20 mouse cellular contexts compared by ENCODE assay signal in the genomic region with DNA sequence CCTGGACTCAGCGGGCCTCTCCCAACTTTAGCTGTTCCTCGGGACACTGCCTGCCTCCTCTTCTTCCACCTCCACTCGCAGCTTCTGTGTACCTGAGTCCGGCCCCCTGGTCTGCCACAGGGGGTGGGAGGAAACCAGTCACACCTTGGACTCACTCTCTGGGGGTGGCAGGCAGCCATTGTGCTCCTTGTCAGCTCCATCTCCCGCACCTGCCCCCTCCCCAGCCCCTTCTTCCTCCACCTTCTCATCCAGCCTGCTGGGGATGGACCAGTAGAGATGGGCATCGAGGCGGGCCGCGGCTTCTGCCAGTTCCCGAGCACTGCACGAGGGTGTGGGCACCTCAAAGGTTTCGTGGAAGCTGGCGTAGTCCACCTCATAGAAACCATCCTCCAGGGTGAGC. TPM values are rescaled to one million over a fixed set of nuclear protein-coding genes. Genes with fewer than 3 reads are reported as not detected.
DNase-seq lines count a peak whose midpoint lies in the region; ATAC-seq and TF ChIP-seq lines count a peak whose summit lies in the region.
"Had no signal": no experiment of that assay in that cellular context is flagged by ENCODE, and none has a peak within 500 bp of the region (broad histone marks: within the 10 kb centered on the region; RNA-seq: fewer than 3 reads in every experiment).

No protein-coding gene starts in this region.

- H3K9ac ChIP-seq in hindbrain, embryonic 13.5 days = peak overlapping the region; percentile 39; the same call in 1 of the 2 replicates
- H3K9ac ChIP-seq in hindbrain, postnatal 0 days (replicated peaks; ENCODE audit: low read length) = no peak overlapping the region
- 0 out of 2 replicates have a peak overlapping the region, but pooled peaks have one; percentile 19 for H3K9ac ChIP-seq in neural tube, embryonic 13.5 days
- no peak overlapping the region for H3K9ac ChIP-seq in neural tube, embryonic 15.5 days (replicated peaks)
- H3K9ac ChIP-seq in forebrain, embryonic 13.5 days = peak overlapping the region; percentile 8; the same call in 1 of the 2 replicates
- H3K9ac ChIP-seq: liver, postnatal 0 days had no signal

- peaks cover 21% of the 10 kb centered on the region; the same call in 1 of the 2 replicates for H3K36me3 ChIP-seq in hindbrain, embryonic 13.5 days
- H3K36me3 ChIP-seq in hindbrain, postnatal 0 days (ENCODE audit: insufficient read depth, low read length) = 0 out of 2 replicates have a peak, but pooled peaks cover 16% of the 10 kb centered on the region
- H3K36me3 ChIP-seq in neural tube, embryonic 13.5 days = peaks cover 7% of the 10 kb centered on the region
- H3K36me3 ChIP-seq in neural tube, embryonic 15.5 days = peaks cover 9% of the 10 kb centered on the region; the same call in 1 of the 2 replicates
- peaks cover 47% of the 10 kb centered on the region for H3K36me3 ChIP-seq in forebrain, embryonic 13.5 days (ENCODE audit: poor library complexity, severe bottlenecking)

- H3K4me2 ChIP-seq in hindbrain, embryonic 13.5 days = no peak overlapping the region
- H3K4me2 ChIP-seq in hindbrain, postnatal 0 days (ENCODE audit: low read depth, low read length) = no peak overlapping the region
- H3K4me2 ChIP-seq in neural tube, embryonic 13.5 days = no peak overlapping the region
- no peak overlapping the region for H3K4me2 ChIP-seq in neural tube, embryonic 15.5 days
- H3K4me2 ChIP-seq in forebrain, embryonic 13.5 days = no peak overlapping the region

- peaks cover 25% of the 10 kb centered on the region for H3K27me3 ChIP-seq in hindbrain, embryonic 13.5 days
- H3K27me3 ChIP-seq in hindbrain, postnatal 0 days (ENCODE audit: insufficient read depth, low read length) = no peaks in the 10 kb centered on the region
- peaks cover 22% of the 10 kb centered on the region for H3K27me3 ChIP-seq in neural tube, embryonic 13.5 days
- peaks cover 5% of the 10 kb centered on the region; the same call in 1 of the 2 replicates for H3K27me3 ChIP-seq in neural tube, embryonic 15.5 days (replicated peaks)
- peaks cover 19% of the 10 kb centered on the region for H3K27me3 ChIP-seq in forebrain, embryonic 13.5 days

- peaks cover 58% of the 10 kb centered on the region for H3K4me1 ChIP-seq in hindbrain, embryonic 13.5 days (replicated peaks)
- peaks cover 9% of the 10 kb centered on the region; the same call in 1 of the 2 replicates for H3K4me1 ChIP-seq in hindbrain, postnatal 0 days (ENCODE audit: insufficient read depth, low read length)
- peaks cover 52% of the 10 kb centered on the region for H3K4me1 ChIP-seq in neural tube, embryonic 13.5 days (replicated peaks)
- peaks cover 26% of the 10 kb centered on the region for H3K4me1 ChIP-seq in neural tube, embryonic 15.5 days
- peaks cover 62% of the 10 kb centered on the region for H3K4me1 ChIP-seq in forebrain, embryonic 13.5 days
- peaks cover 6% of the 10 kb centered on the region for H3K4me1 ChIP-seq in lung, adult 2 months (ENCODE audit: control insufficient read depth, insufficient read depth, low read length)

- no peaks in the 10 kb centered on the region for H3K9me3 ChIP-seq in hindbrain, embryonic 13.5 days
- no peaks in the 10 kb centered on the region for H3K9me3 ChIP-seq in hindbrain, postnatal 0 days (ENCODE audit: low read length)
- H3K9me3 ChIP-seq in neural tube, embryonic 13.5 days = no peaks in the 10 kb centered on the region
- H3K9me3 ChIP-seq in neural tube, embryonic 15.5 days (replicated peaks) = no peaks in the 10 kb centered on the region
- H3K9me3 ChIP-seq in forebrain, embryonic 13.5 days (replicated peaks) = no peaks in the 10 kb centered on the region

- no peak for ATAC-seq in hindbrain, embryonic 13.5 days (ENCODE audit: low FRiP score)
- ATAC-seq in hindbrain, postnatal 0 days = no peak
- ATAC-seq in neural tube, embryonic 13.5 days (ENCODE audit: low read depth) = no peak
- ATAC-seq in neural tube, embryonic 15.5 days (ENCODE audit: low FRiP score) = no peak
- no peak for ATAC-seq in forebrain, embryonic 13.5 days
- ATAC-seq: hindbrain, embryonic 16.5 days; liver, postnatal 0 days had no signal

- DNase-seq in cerebellum, adult 9-11 months = peak; percentile 68
- DNase-seq in cerebellum, adult 8-10 months = no peak
- no peak for DNase-seq in hindbrain, postnatal 0 days (ENCODE audit: low spot score)
- DNase-seq in lung, adult 2 months = no peak
- DNase-seq: adrenal gland, postnatal 10 days; kidney, adult 11 months; kidney, postnatal 10 days; layer of hippocampus, adult 9-11 months; liver; liver, postnatal 0 days; retina, postnatal 1 day had no signal

- no peak for TF ChIP-seq CTCF in hindbrain, postnatal 0 days (IDR thresholded peaks at IDR 0.05; ENCODE audit: low read depth)
- no peak for TF ChIP-seq CTCF in lung, adult 2 months (IDR thresholded peaks at IDR 0.05; ENCODE audit: insufficient read depth, low read length)

- no peak for TF ChIP-seq POLR2A in lung, adult 2 months (IDR thresholded peaks at IDR 0.05; ENCODE audit: borderline replicate concordance, extremely low read depth, low read depth, low read length)

- 64% methylated on average over 13 of the region's 13 CpGs for WGBS in hindbrain, embryonic 13.5 days
- WGBS in hindbrain, postnatal 0 days = 58% methylated on average over 13 of the region's 13 CpGs
- WGBS in neural tube, embryonic 13.5 days = 71% methylated on average over 13 of the region's 13 CpGs
- 60% methylated on average over 13 of the region's 13 CpGs for WGBS in neural tube, embryonic 15.5 days
- WGBS in forebrain, embryonic 13.5 days = 50% methylated on average over 13 of the region's 13 CpGs
- 64% methylated on average over 13 of the region's 13 CpGs for whole genome bisulfite sequencing in lung, adult 2 months

- H3K27ac ChIP-seq in hindbrain, embryonic 13.5 days = no peak overlapping the region
- no peak overlapping the region for H3K27ac ChIP-seq in hindbrain, postnatal 0 days
- H3K27ac ChIP-seq in neural tube, embryonic 13.5 days (replicated peaks) = no peak overlapping the region
- H3K27ac ChIP-seq in neural tube, embryonic 15.5 days (replicated peaks) = no peak overlapping the region
- H3K27ac ChIP-seq in forebrain, embryonic 13.5 days = 0 out of 2 replicates have a peak overlapping the region, but pooled peaks have one; percentile 6

- H3K4me3 ChIP-seq in hindbrain, embryonic 13.5 days = no peak overlapping the region
- H3K4me3 ChIP-seq in hindbrain, postnatal 0 days (ENCODE audit: low read length) = no peak overlapping the region
- no peak overlapping the region for H3K4me3 ChIP-seq in neural tube, embryonic 13.5 days
- H3K4me3 ChIP-seq in neural tube, embryonic 15.5 days (replicated peaks) = no peak overlapping the region
- H3K4me3 ChIP-seq in forebrain, embryonic 13.5 days = no peak overlapping the region
- no peak overlapping the region for H3K4me3 ChIP-seq in lung, adult 2 months (replicated peaks; ENCODE audit: extremely low read depth, low read depth, low read length)
- H3K4me3 ChIP-seq: myocyte had no signal

RNA-seq across cellular contexts. Expression of a gene that starts 6.4 kb away (rescaled TPM):
- polyA plus RNA-seq in hindbrain, embryonic 13.5 days (2015; fragmentation: Nextera tagmentation; extraction: Ambion mirVana) = 2.2 and 2.5 TPM in 2 replicates
- total RNA-seq in hindbrain, postnatal 0 days (2014; rRNA removed) = 8.0 and 9.8 TPM in 2 replicates
- 3.6 and 4.2 TPM in 2 replicates for polyA plus RNA-seq in hindbrain, postnatal 0 days (2015; fragmentation: Nextera tagmentation; extraction: Ambion mirVana)
- polyA plus RNA-seq in neural tube, embryonic 13.5 days (2015; fragmentation: Nextera tagmentation; extraction: Ambion mirVana) = 1.5 and 2.1 TPM in 2 replicates
- 2.5 and 3.2 TPM in 2 replicates for polyA plus RNA-seq in neural tube, embryonic 15.5 days (2015; fragmentation: Nextera tagmentation; extraction: Ambion mirVana)
- polyA plus RNA-seq in forebrain, embryonic 13.5 days (2015; fragmentation: Nextera tagmentation; extraction: Ambion mirVana) = 1.8 and 3.0 TPM in 2 replicates
- polyA plus RNA-seq in lung, adult 2 months (2012; rRNA removed) = 0.08 TPM in 1 of 2 replicates, not detected in the other
- total RNA-seq: megakaryocyte-erythroid progenitor cell, adult 5-6 weeks had no signal
- polyA plus RNA-seq: heart, embryonic 16.5 days; stomach, embryonic 16.5 days had no signal

RNA-seq across cellular contexts. Expression of a gene that starts 18.3 kb away (rescaled TPM):
- polyA plus RNA-seq in hindbrain, embryonic 13.5 days (2015; fragmentation: Nextera tagmentation; extraction: Ambion mirVana) = 1.6 and 1.7 TPM in 2 replicates
- total RNA-seq in hindbrain, postnatal 0 days (2014; rRNA removed) = 8.6 and 10.0 TPM in 2 replicates
- 5.4 and 5.6 TPM in 2 replicates for polyA plus RNA-seq in hindbrain, postnatal 0 days (2015; fragmentation: Nextera tagmentation; extraction: Ambion mirVana)
- polyA plus RNA-seq in neural tube, embryonic 13.5 days (2015; fragmentation: Nextera tagmentation; extraction: Ambion mirVana) = 1.9 and 2.0 TPM in 2 replicates
- polyA plus RNA-seq in neural tube, embryonic 15.5 days (2015; fragmentation: Nextera tagmentation; extraction: Ambion mirVana) = 2.3 and 2.5 TPM in 2 replicates
- 1.2 and 1.5 TPM in 2 replicates for polyA plus RNA-seq in forebrain, embryonic 13.5 days (2015; fragmentation: Nextera tagmentation; extraction: Ambion mirVana)
- polyA plus RNA-seq in lung, adult 2 months (2012; rRNA removed) = 0.12 and 0.28 TPM in 2 replicates
- polyA plus RNA-seq: myocyte had no signal

RNA-seq across cellular contexts. Expression of a gene that starts 24.9 kb away (rescaled TPM):
- polyA plus RNA-seq in hindbrain, embryonic 13.5 days (2015; fragmentation: Nextera tagmentation; extraction: Ambion mirVana) = 41.5 and 42.3 TPM in 2 replicates
- total RNA-seq in hindbrain, postnatal 0 days (2014; rRNA removed) = 546 and 572 TPM in 2 replicates
- polyA plus RNA-seq in hindbrain, postnatal 0 days (2015; fragmentation: Nextera tagmentation; extraction: Ambion mirVana) = 119 and 123 TPM in 2 replicates
- polyA plus RNA-seq in neural tube, embryonic 13.5 days (2015; fragmentation: Nextera tagmentation; extraction: Ambion mirVana) = 38.6 and 40.0 TPM in 2 replicates
- 57.9 and 63.1 TPM in 2 replicates for polyA plus RNA-seq in neural tube, embryonic 15.5 days (2015; fragmentation: Nextera tagmentation; extraction: Ambion mirVana)
- polyA plus RNA-seq in forebrain, embryonic 13.5 days (2015; fragmentation: Nextera tagmentation; extraction: Ambion mirVana) = 17.6 and 17.8 TPM in 2 replicates
- 56.1 and 93.0 TPM in 2 replicates for polyA plus RNA-seq in lung, adult 2 months (2012; rRNA removed)
- total RNA-seq: megakaryocyte-erythroid progenitor cell, adult 5-6 weeks had no signal

RNA-seq across cellular contexts. Expression of a gene that starts 53.6 kb away (rescaled TPM):
- polyA plus RNA-seq in hindbrain, embryonic 13.5 days (2015; fragmentation: Nextera tagmentation; extraction: Ambion mirVana) = 4.7 and 4.9 TPM in 2 replicates
- total RNA-seq in hindbrain, postnatal 0 days (2014; rRNA removed) = 12.2 and 14.7 TPM in 2 replicates
- polyA plus RNA-seq in hindbrain, postnatal 0 days (2015; fragmentation: Nextera tagmentation; extraction: Ambion mirVana) = 2.7 and 3.0 TPM in 2 replicates
- polyA plus RNA-seq in neural tube, embryonic 13.5 days (2015; fragmentation: Nextera tagmentation; extraction: Ambion mirVana) = 5.1 and 5.7 TPM in 2 replicates
- 3.7 and 3.8 TPM in 2 replicates for polyA plus RNA-seq in neural tube, embryonic 15.5 days (2015; fragmentation: Nextera tagmentation; extraction: Ambion mirVana)
- 5.6 and 6.2 TPM in 2 replicates for polyA plus RNA-seq in forebrain, embryonic 13.5 days (2015; fragmentation: Nextera tagmentation; extraction: Ambion mirVana)
- 8.2 and 9.1 TPM in 2 replicates for polyA plus RNA-seq in lung, adult 2 months (2012; rRNA removed)

Comparison
In these comparisons a context has a peak if more than half of its experiments do, and no peak if none do; other contexts are left out.
1. H3K9ac ChIP-seq: peak in hindbrain, embryonic 13.5 days (single experiment), neural tube, embryonic 13.5 days (single experiment) and forebrain, embryonic 13.5 days (single experiment); none in hindbrain, postnatal 0 days (single experiment) and neural tube, embryonic 15.5 days (single experiment).